Mouse (Mus musculus) cerebellum, postnatal 36 days (tissue): ENCODE results near the gene Slc12a6.

Source experiments
- DNase-seq, 2 experiments: peaks; one replicate each; pipeline ENCODE4 v3.0.0; 2021 to 2022; ENCODE audit warnings: mixed read lengths in 2 of 2

Slc12a6 gene

GRCm38 (mm10) chr2:112265448-112266241, at the start of gene Slc12a6:
Gene Slc12a6, plus strand, starts transcription at chr2:112265825.
- DNase-seq = peak; percentile 91 to 94

GRCm38 (mm10) chr2:112215977-112216376, 49.6 kb upstream of the Slc12a6 start:
- DNase-seq = no peak

- DNase-seq = no peak
Observed at GRCm38 (mm10) chr2:112217614-112218013, 48.0 kb upstream of the Slc12a6 start.

DNA sequence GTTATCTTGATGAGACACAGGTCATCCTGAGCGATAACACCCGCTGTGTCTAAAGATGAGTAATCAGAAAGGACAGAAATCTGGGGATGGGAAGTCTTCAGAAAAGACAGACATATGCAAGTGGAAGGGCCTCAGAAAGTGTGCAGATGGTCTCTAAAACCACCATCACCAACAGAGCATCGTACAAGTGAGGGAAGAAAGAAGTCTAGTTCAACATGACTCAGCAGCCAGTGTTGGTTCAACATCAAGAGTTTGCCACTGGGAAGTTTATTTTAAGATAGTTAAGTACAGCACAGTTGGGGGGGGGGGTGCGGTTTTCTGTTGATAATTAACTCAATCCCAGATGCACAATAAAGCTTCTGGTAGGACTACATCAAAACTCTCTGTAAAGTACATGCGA, 44.7 kb upstream of the Slc12a6 start:
- DNase-seq = no peak

- no peak for DNase-seq
Observed at GRCm38 (mm10) chr2:112222607-112223006, 43.0 kb upstream of the Slc12a6 start.

- no peak for DNase-seq
Observed at GRCm38 (mm10) chr2:112224356-112224755, 41.3 kb upstream of the Slc12a6 start.

DNA sequence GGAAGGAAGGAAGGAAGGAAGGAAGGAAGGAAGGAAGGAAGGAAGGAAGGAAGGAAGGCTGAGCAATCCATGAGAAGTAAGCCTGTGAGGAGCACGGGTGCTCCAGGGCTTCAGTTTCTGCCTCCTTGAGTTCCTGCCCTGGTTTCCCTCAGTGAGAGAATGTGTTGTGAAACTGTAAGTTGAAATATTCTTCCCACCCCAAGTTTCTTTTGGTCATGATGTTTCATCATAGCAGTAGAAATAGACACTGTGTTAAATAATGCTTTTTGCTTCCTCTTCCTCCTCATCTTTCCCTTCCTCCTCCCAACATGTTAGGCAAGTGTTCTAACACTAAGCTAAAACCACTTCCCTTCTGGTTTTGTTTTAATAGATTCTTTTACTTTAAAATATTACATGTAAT, 33.0 kb upstream of the Slc12a6 start:
- no peak for DNase-seq

- no peak for DNase-seq
Observed at GRCm38 (mm10) chr2:112236620-112237019, 29.0 kb upstream of the Slc12a6 start.

DNA sequence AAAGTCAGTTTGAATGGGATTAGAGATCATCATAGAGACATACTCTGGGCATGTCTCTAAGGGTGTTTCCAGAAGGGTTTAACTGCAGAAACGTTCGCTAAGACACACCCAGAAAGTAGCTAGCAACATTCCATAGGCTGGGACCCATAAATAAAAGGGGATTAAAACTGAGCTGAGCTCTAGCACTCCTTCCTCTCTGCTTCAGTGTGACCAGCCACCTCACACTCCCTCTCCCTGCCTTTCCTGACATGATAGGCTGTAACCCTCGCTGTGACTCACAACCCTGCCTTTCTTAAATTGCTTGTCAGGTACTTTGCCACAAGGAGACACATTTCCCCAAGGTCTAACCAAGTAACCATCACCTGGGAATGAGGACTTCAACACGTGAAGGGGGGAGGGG, 27.6 kb upstream of the Slc12a6 start:
- DNase-seq = no peak

GRCm38 (mm10) chr2:112239212-112239934, 26.3 kb upstream of the Slc12a6 start, which contains the start of gene Lpcat4:
Gene Lpcat4, plus strand, starts transcription at chr2:112239468.
- DNase-seq = peak; percentile 91 to 92

DNA sequence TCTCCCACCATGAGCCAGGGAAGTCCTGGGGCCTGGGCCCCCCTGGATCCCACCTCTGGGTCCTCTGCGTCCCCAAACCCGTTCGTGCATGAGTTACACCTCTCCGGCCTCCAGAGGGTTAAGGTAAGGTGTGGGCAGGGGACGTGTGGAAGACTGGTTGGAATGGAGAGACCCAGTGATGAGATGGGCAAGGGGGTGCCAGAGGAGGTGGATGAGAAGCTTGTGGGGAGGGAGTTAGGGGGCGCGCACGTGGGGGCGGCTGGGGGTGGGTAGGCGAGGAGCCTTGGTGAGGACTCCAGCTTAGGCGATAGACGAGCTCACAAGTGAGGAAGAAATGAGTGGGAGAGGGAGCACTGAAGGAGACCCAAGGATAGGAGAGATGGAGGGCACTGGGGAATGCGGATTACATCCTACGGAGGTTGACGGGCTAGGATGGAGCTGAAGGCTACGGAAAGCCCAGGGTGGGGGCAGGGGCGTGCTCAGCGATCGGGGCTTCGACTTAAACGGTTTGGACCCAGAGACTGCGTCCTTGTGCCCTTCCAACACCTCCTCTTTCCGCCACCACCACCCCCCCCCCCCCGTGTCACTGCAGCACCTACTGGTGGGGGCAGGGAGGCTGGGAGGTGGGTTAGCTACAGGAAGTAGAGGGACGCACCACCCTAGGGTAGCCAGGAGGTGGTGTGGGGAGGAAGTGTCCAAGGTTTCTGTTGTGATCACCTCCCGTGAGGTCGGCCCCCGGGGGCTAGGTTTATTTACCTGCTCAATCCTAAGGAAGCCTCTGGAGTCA, 25.5 kb upstream of the Slc12a6 start:
- peak; percentile 43 to 44 for DNase-seq

DNA sequence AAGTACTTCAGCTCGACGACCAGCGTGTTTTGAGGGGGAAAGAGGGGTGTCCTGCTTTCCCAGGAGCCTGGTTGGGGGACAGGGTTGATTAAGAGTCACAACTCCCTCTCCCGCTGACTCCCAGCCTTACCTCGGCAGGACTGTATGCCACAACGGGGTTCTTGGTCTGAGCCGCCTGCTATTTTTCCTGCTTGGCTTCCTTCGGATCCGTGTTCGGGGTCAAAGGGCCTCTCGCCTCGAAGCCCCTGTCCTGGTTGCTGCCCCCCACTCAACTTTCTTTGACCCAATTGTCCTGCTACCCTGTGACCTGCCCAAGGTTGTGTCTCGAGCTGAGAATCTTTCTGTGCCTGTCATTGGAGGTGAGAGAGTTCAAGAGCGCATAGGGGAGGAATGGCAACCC, 23.8 kb upstream of the Slc12a6 start:
- no peak for DNase-seq

DNA sequence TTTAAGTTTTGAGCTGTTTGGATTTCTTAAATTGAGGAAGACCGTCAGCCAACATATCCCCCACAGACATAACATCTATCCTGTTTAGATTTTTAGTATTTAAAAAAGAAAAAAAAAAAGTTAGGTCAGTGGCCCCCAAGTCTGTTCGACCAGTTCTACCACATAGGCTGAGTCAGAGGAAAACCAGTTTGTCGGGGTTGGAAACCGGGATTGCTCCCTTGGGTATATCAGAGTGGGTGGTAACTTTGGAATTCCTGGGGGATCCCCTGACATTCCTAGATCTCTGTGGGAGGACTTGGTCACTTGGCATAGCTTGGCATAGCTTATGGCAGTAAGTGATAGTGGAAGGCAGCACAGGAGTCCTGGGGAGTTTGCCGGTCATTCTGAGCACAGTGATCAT, 20.3 kb upstream of the Slc12a6 start:
- DNase-seq = no peak

GRCm38 (mm10) chr2:112246193-112246592, 19.4 kb upstream of the Slc12a6 start:
- DNase-seq = no peak

DNA sequence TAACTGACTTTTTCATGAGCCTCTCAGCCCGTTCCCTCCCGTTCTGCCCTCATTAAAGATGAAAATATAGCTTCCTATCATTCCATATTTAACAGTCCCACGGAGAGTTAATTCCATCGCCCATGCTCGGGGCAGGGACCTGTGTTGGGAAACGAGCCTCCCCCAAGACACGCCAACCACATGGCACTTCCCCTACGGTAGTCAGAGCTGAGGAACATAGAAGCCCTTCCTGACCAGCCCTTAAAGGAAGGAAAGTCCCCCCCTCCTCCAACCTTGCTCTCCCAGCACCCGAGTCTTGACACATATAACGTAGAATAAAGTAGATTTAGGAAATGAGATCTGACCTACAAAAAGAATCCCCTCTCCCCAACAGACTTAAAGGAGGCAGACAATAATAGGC, 18.3 kb upstream of the Slc12a6 start:
- no peak for DNase-seq

DNA sequence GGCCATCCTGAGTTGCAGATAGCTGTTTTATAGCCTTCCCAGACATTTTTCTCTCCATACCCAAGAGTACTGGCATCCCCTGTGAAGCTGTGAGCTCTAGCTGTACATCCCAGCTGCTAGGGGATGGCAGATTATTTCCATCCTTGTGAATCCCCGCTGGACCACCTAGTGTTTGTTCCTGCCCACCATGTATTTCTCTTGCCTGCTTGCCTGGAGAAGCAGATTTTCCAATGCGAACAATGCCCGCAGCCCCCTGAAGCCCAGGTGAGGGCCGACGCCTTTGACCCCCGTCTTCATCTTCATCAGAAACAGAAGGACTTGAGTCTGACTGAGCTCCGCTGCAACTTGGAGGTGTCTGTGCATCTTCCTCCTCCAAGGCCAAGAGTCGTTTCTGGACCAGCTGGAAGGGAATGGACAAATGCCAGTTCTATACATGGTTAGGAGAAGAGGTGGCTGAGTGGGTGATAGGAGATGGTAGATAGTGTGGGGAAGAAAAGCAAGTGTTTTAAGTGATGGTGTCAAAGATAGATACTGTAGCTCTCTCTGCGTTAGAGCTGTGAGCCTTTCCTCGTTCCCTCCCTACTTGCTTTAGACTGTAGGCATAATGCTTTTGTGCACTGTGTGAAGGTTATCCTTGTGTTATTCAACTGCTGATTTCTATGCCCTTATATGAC, 15.7 kb upstream of the Slc12a6 start:
- no peak for DNase-seq

- DNase-seq = no peak
Observed at GRCm38 (mm10) chr2:112254675-112255515, 10.7 kb upstream of the Slc12a6 start.

- DNase-seq = no peak
Observed at GRCm38 (mm10) chr2:112259241-112259962, 6.2 kb upstream of the Slc12a6 start, which contains the start of gene Nutm1. Gene Nutm1, minus strand, starts transcription at chr2:112259291.

GRCm38 (mm10) chr2:112261748-112262653, 3.6 kb upstream of the Slc12a6 start, which contains the start of gene Nop10:
Gene Nop10, plus strand, starts transcription at chr2:112261926.
- DNase-seq = peak; percentile 81 to 93
